Mouse (Mus musculus) midbrain, embryonic 14.5 days (tissue): ENCODE data around the gene 4930503B20Rik. TPM values are rescaled to one million over a fixed set of nuclear protein-coding genes. Genes with fewer than 3 reads are reported as not detected.
A peak's percentile ranks its signal among the peaks of the same experiment; 100 is the strongest.

ENCODE experiments used
- ATAC-seq: fragments of 200-750 bp; cut with Nextera tagmentation; 2 replicates; pipeline ENCODE4 v1.8.0; 2017; ENCODE audit warnings: moderate number of reproducible peaks, moderate library complexity; ENCODE audit not compliant: low FRiP score, low TSS enrichment
- DNase-seq: peaks from one replicate; pipeline ENCODE4 v3.0.0-alpha.2; 2015
- H3K27ac ChIP-seq: fragments of 300-500 bp; sonication (generic); replicated peaks from 2 replicates; pipeline ENCODE4 v1.5.1; 2014; ENCODE audit warnings: mild to moderate bottlenecking, low read depth, low read length, moderate library complexity
- H3K27me3 ChIP-seq: fragments of 300-500 bp; sonication (generic); 2 replicates; pipeline ENCODE4 v1.6.1; 2014; ENCODE audit warnings: low read length, control low read depth, mixed read lengths; ENCODE audit not compliant: control insufficient read depth, insufficient read depth
- H3K36me3 ChIP-seq: fragments of 300-500 bp; sonication (generic); 2 replicates; pipeline ENCODE4 v1.6.1; 2014; ENCODE audit warnings: low read length, control low read depth; ENCODE audit not compliant: control insufficient read depth, insufficient read depth
- H3K4me1 ChIP-seq: fragments of 300-500 bp; sonication (generic); 2 replicates; pipeline ENCODE4 v1.6.1; 2014; ENCODE audit warnings: mild to moderate bottlenecking, antibody characterized with exemption, low read length, control low read depth; ENCODE audit not compliant: control insufficient read depth, insufficient read depth
- H3K4me2 ChIP-seq: fragments of 300-500 bp; sonication (generic); 2 replicates; pipeline ENCODE4 v1.6.1; 2014; ENCODE audit warnings: mild to moderate bottlenecking, low read length, moderate library complexity
- H3K4me3 ChIP-seq: fragments of 300-500 bp; sonication (generic); replicated peaks from 2 replicates; pipeline ENCODE4 v1.5.1; 2014; ENCODE audit warnings: low read depth, low read length
- H3K9ac ChIP-seq: fragments of 300-500 bp; sonication (generic); replicated peaks from 2 replicates; pipeline ENCODE4 v1.6.1; 2014; ENCODE audit warnings: mild to moderate bottlenecking, low read length, moderate library complexity
- H3K9me3 ChIP-seq: fragments of 300-500 bp; sonication (generic); 2 replicates; pipeline ENCODE4 v1.6.1; 2016; ENCODE audit warnings: low read length, control low read depth, mixed read lengths; ENCODE audit not compliant: control insufficient read depth
- WGBS: fragments of 180-500 bp; shearing (Covaris S2); extraction: QIAGEN DNeasy Blood & Tissue Kit; methylation state at CpG from one replicate; pipeline ENCODE4 v1.1.7; 2014; 5-methylcytosine and 5-hydroxymethylcytosine counted together
- polyA plus RNA-seq: library from polyadenylated mRNA; unstranded; fragments of >200 nt; fragmentation: Nextera tagmentation; extraction: Ambion mirVana; gene quantifications from 2 replicates; pipeline ENCODE4 v1.2.1, GENCODE M21; 2014

The 4930503B20Rik gene
- not detected in 2 replicates for polyA plus RNA-seq

GRCm38 (mm10) chr3:146651217-146651616 lies at the start of gene 4930503B20Rik:
4930503B20Rik (minus strand) TSS chr3:146651317.
- Histone ChIP-seq H3K4me3 (no peak within 1 kb of the TSS), H3K9me3 (no peaks in the 10 kb centered on the region), H3K27ac (no peak within 1 kb of the TSS), H3K4me2 (no peak within 1 kb of the TSS), H3K27me3 (no peaks in the 10 kb centered on the region), H3K9ac (no peak within 1 kb of the TSS), H3K36me3 (no peaks in the 10 kb centered on the region), H3K4me1 (no peaks in the 10 kb centered on the region)
- ATAC-seq: no peak
- WGBS: 95% methylated on average over 3 of the region's 3 CpGs
- no peak for DNase-seq

DNA sequence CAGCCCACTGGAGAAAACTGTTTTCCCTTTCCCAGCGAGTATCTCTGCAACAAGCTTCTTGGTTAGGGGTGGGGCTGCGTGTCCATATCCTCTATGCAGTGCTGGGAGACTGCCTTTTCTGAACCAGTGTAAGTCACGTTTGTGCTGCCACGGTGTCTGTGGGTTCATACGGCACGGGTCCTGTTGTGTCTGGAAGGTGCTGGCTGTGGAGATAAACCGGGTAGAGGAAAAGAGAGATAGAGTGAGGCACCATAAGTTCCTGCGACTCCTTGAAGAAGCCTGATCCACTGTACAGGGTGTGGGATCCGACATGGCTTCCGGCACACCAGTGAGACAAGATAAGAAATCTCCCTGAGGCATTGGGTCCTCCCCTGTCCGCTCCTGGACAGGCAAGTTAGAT lies 48.9 kb upstream of the 4930503B20Rik start:
- Histone ChIP-seq H3K9me3 (no peaks in the 10 kb centered on the region), H3K4me1 (no peaks in the 10 kb centered on the region), H3K4me2 (no peak overlapping the region), H3K36me3 (no peaks in the 10 kb centered on the region), H3K27me3 (no peaks in the 10 kb centered on the region), H3K27ac (no peak overlapping the region), H3K9ac (no peak overlapping the region), H3K4me3 (no peak overlapping the region)
- WGBS: 87% methylated on average over 11 of the region's 11 CpGs
- DNase-seq (no peak), ATAC-seq (no peak)

DNA sequence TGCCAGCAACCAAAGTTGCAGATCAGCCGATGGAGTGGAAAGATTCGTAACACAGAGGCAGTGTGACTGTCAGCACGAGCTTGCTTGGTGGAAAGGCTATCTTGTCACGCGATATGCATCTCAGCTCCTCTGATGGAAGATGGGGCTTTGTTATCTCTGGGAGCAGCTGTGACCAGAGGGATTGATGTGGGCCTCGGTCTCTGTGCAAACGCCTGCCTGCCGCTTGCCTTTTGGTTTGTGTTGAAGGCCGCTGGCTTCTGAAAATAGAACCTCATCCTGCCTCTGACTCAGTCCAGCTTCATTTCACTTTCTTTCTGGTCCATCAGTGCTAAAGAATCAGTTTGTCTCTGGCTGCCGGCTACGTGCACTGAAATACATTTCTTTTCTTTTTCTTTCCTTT lies 47.9 kb upstream of the 4930503B20Rik start:
- Histone ChIP-seq H3K27me3 (no peaks in the 10 kb centered on the region), H3K9ac (no peak overlapping the region), H3K9me3 (no peaks in the 10 kb centered on the region), H3K4me1 (no peaks in the 10 kb centered on the region), H3K4me3 (no peak overlapping the region), H3K4me2 (no peak overlapping the region), H3K36me3 (no peaks in the 10 kb centered on the region), H3K27ac (0 out of 2 replicates have a peak overlapping the region, but pooled peaks have one; percentile 28)
- WGBS: 54% methylated on average over 11 of the region's 11 CpGs
- no peak for DNase-seq
- ATAC-seq: no peak

GRCm38 (mm10) chr3:146692547-146692946 lies 41.4 kb upstream of the 4930503B20Rik start:
- no peaks in the 10 kb centered on the region for H3K9me3 ChIP-seq
- no peaks in the 10 kb centered on the region for H3K27me3 ChIP-seq
- no peaks in the 10 kb centered on the region for H3K36me3 ChIP-seq
- WGBS: 86% methylated on average over 5 of the region's 5 CpGs
- ATAC-seq (no peak), DNase-seq (no peak)
- H3K4me2 ChIP-seq: no peak overlapping the region
- H3K9ac ChIP-seq: no peak overlapping the region
- H3K27ac ChIP-seq: no peak overlapping the region
- H3K4me3 ChIP-seq: no peak overlapping the region
- H3K4me1 ChIP-seq: no peaks in the 10 kb centered on the region

- H3K4me3 ChIP-seq: no peak overlapping the region
- H3K4me1 ChIP-seq: peaks cover 10% of the 10 kb centered on the region; the same call in 1 of the 2 replicates
- no peak overlapping the region for H3K27ac ChIP-seq
- 84% methylated on average over 4 of the region's 4 CpGs for WGBS
- H3K36me3 ChIP-seq: no peaks in the 10 kb centered on the region
- no peaks in the 10 kb centered on the region; the same call in 1 of the 2 replicates for H3K27me3 ChIP-seq
- no peak overlapping the region for H3K4me2 ChIP-seq
- DNase-seq (no peak), ATAC-seq (no peak)
- H3K9ac ChIP-seq: no peak overlapping the region
- H3K9me3 ChIP-seq: no peaks in the 10 kb centered on the region
Measured at GRCm38 (mm10) chr3:146687121-146687725, 36.1 kb upstream of the 4930503B20Rik start.

DNA sequence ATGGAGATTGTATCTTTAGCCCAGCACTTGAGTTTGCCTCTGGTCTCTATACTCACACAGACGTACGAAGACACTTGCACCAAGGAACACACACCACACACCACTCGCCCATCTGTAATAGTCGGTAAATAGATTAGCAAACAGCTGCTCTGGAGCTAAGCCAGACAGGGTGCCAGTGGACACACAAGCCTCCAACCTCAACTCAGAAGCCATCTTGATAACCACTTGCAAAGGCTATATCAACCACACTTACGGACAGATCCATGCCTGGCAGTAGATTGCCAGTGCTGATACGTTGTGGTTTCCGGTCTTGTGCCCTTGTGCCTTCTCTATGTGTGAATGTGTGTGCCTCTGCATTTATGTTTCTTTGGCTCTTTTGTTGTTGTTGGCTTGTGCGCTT lies 35.3 kb upstream of the 4930503B20Rik start:
- H3K9ac ChIP-seq: no peak overlapping the region
- ATAC-seq: no peak
- WGBS: 95% methylated on average over 8 of the region's 8 CpGs

DNA sequence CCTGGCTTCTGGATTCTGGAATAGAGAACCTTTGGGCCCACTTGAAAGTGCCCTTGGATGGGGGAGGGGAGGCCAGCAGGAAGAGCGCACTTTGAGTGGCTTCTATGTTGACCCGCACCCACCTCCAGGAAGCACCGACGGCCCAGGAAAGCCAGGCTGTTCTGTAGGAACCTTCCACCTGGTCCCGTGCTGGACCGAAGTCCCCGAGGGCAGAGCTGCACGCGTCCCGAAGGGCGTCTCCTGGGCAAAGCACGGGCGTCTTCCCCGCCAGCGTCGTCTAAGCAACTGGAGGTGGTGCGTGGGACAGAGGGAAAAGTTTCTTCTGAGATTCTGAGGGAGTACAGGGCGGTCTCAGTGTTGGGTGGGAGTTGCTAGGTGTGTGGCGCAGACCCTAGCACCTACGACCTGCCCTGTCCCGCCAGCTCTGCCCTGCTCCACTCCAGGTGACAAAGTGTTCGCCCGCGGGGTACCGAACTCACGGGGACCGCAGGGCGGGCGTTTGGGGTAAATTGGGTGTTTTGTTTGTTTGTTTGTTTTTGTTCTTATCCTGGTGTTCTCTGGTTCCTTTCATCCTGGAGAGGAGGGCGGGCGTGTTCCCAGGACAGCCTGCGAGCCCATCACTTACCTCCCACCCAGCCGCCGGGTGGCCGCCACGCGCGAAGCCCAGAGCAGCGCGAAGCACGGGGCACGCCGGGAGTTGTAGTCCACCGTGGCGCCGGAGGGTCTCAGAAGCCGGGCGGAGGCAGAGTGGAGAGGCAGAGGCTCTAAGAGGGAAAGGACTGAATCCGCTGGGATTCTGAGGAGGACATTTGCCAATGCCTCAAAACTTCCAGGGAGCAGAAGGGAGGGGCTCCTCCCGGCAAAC lies 33.9 kb upstream of the 4930503B20Rik start, which contains the start of gene Samd13:
Samd13 (minus strand) TSS at position 782 of the 865 bp plus-strand sequence.
- 4% methylated on average over 50 of the region's 50 CpGs for WGBS

More for the DNA sequence above, 35.3 kb upstream of the 4930503B20Rik start:
- Histone ChIP-seq H3K4me3 (no peak overlapping the region), H3K4me1 (peaks cover 10% of the 10 kb centered on the region; the same call in 1 of the 2 replicates), H3K27me3 (no peaks in the 10 kb centered on the region; the same call in 1 of the 2 replicates), H3K9me3 (no peaks in the 10 kb centered on the region), H3K36me3 (no peaks in the 10 kb centered on the region), H3K27ac (no peak overlapping the region), H3K4me2 (no peak overlapping the region)
- no peak for DNase-seq

DNA sequence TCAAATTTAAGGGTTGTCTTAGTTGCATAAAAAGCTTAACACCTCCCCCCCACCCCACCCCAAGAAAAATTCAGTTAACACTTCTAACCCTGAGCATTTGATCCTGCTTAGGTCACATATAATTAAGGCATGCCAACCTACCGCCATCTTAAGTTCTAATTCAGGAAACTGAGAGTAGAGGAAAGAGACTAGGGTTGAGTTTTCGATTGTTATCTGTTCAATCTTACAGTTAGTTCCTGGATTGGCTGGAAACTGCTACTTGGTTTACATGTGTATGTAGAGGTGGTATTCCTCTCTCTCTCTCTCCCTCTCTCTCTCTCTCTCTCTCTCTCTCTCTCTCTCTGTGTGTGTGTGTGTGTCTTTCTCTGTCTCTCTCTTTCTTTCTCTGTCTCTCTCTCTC lies 32.0 kb upstream of the 4930503B20Rik start:
- DNase-seq (no peak), ATAC-seq (no peak)
- Histone ChIP-seq H3K9me3 (no peaks in the 10 kb centered on the region), H3K27ac (no peak overlapping the region), H3K4me3 (no peak overlapping the region), H3K27me3 (no peaks in the 10 kb centered on the region; the same call in 1 of the 2 replicates), H3K4me2 (no peak overlapping the region), H3K36me3 (no peaks in the 10 kb centered on the region), H3K9ac (no peak overlapping the region), H3K4me1 (peaks cover 10% of the 10 kb centered on the region; the same call in 1 of the 2 replicates)
- 81% methylated on average over 2 of the region's 2 CpGs for WGBS

More for the DNA sequence above, 33.9 kb upstream of the 4930503B20Rik start, which contains the start of gene Samd13:
- Histone ChIP-seq H3K9ac (peak within 1 kb of the TSS; percentile 47; the same call in 1 of the 2 replicates), H3K36me3 (no peaks in the 10 kb centered on the region), H3K9me3 (no peaks in the 10 kb centered on the region), H3K27me3 (no peaks in the 10 kb centered on the region; the same call in 1 of the 2 replicates), H3K27ac (no peak within 1 kb of the TSS), H3K4me2 (peak within 1 kb of the TSS; percentile 82), H3K4me1 (peaks cover 10% of the 10 kb centered on the region; the same call in 1 of the 2 replicates), H3K4me3 (peak within 1 kb of the TSS; percentile 51)
- peak; percentile 91 for ATAC-seq
- DNase-seq: peak; percentile 90
